Mouse (Mus musculus) brown adipose tissue, adult 24 weeks (tissue): ENCODE results near the gene Scel. TPM values are rescaled to one million over a fixed set of nuclear protein-coding genes. Genes with fewer than 3 reads are reported as not detected.

ENCODE experiments used
- H3K27ac ChIP-seq: fragments of 200-500 bp; replicated peaks from 2 replicates; pipeline ENCODE4 v1.5.1; 2012; ENCODE audit warnings: low read depth, mild to moderate bottlenecking, low read length
- H3K4me1 ChIP-seq: fragments of 200-500 bp; 2 replicates; pipeline ENCODE4 v1.6.1; 2012; ENCODE audit warnings: low read length, mixed read lengths; ENCODE audit not compliant: control insufficient read depth, insufficient read depth, insufficient read length
- H3K4me3 ChIP-seq: fragments of 200-500 bp; 2 replicates; pipeline ENCODE4 v1.5.1; 2012; ENCODE audit warnings: low read depth, mild to moderate bottlenecking, low read length, moderate library complexity; ENCODE audit not compliant: insufficient read depth
- polyA plus RNA-seq: library from polyadenylated mRNA; stranded (reverse); fragments of >200 nt; gene quantifications from 2 replicates; pipeline ENCODE4 v1.2.4, GENCODE M21; 2012; ENCODE audit not compliant: missing spikeins, insufficient read depth, insufficient read length

Gene Scel
- polyA plus RNA-seq, 1 experiment, result not detected

DNA sequence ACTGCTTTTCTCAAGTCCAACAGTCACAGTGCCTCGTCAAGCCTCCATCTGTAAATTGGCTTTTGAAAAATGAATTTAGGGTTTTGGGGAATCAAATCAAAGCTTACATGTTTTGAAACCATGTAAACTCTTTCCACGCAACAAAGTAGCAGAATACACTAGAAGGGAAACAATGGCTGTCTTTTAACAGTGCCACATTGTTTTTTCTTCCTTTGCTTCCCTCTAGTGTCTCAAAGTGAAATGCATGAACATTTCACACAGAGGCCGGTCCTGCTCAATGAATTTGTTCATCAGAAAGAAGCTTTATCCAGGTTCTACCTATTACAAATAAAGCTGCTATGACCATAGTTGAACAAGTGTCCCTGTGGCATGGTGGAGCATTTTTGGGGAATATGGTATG, 24.5 kb upstream of the Scel start:
- Histone ChIP-seq H3K4me3 (no peak overlapping the region), H3K4me1 (no peaks in the 10 kb centered on the region), H3K27ac (no peak overlapping the region)

DNA sequence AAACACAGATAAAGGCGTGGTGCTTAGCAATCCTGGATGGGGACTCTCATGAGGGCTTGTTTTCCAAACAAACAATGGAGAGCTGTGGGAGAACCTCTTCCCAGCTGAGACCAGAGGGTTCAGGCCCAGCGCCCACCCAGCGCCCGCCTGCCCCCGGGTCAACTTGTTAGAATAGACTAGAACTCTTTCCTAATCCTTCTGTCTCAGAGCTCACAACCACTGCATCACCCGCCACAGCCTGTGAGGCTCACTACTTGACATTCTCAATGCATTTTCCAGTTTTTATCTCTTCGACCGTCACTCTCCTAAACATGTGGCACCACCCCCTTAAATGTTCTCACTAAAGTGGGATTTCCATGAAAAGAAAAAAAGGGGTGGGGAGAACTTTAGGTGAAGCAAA, 14.9 kb upstream of the Scel start:
- Histone ChIP-seq H3K27ac (no peak overlapping the region), H3K4me3 (no peak overlapping the region), H3K4me1 (no peaks in the 10 kb centered on the region)

DNA sequence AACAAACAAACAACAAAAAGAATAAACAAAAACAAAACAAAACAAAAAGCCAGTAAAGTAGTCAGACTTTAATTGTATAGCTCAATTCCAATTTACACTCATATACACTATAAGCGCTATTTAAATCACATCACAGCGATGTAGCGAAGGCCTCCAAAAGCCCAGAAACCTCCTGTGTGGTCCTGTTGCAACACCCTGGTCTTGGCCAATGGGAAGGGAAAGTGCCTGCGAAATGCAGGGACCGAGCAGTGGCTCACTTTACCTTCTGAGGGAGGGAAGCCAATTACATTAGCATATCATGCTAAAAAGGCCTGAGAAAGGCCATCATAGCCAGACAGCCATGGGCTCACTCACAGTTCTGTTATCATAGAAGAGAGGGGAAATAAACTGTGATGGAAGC, 14.5 kb upstream of the Scel start:
- H3K4me3 ChIP-seq, result no peak overlapping the region
- no peak overlapping the region for H3K27ac ChIP-seq
- H3K4me1 ChIP-seq, result no peaks in the 10 kb centered on the region

DNA sequence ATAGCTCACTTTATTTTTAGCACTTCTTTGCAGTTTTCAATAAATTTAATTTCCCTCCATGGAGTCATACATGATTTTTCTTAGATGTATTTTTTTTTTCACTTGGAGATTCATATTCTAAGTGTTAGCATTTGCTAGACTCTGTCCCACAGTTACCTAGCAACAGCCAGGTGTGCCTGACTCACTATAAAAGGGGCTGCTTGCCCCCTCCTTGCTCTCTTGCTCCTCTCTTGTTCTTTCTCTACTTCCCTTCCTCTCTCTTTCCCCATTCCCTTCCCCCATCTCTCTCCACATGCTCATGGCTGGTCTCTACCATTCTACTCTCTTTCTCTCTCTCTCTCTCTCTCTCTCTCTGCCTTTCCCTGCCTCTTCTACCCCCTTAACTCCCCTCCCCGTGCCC, 14.1 kb upstream of the Scel start:
- Histone ChIP-seq H3K27ac (no peak overlapping the region), H3K4me3 (no peak overlapping the region), H3K4me1 (no peaks in the 10 kb centered on the region)

DNA sequence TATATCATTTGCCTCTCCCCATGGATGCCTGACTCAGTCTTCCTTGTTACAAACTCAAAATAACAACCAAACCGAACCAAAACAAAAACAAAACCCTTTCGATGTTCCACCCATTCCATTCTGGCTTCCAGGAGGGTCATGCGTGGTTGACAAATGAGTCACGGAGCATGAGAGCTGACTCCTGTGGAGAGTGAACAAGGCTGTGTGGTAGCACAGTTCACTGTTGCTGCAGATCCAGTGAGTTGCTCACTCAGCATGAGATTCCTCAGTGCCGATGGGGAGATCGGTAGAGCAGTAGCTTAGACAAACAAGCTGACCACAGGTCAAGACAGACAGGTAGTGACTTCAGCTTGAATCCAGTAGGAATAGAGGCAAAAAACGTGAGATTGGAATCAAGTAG, 12.8 kb upstream of the Scel start:
- Histone ChIP-seq H3K4me3 (no peak overlapping the region), H3K4me1 (no peaks in the 10 kb centered on the region), H3K27ac (no peak overlapping the region)

DNA sequence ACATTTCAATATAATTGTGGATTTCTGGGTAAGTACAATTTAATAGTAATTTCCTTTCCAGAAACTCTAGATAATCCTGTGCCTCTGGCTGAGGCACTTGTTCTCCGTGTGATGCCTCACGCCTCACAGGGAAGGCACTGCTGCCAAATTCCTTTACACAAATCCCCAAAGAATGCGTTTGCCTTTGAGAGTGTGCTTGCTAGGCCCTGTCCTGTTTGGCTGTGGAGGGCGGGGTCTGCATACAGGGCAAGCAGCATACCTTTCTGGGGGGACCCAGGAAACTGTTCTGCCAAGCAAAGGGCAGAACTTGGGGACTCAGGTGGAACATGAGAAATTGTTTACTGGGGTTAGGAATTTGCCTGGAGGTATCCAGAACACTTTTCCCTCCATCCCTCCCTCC, 12.2 kb upstream of the Scel start:
- Histone ChIP-seq H3K27ac (no peak overlapping the region), H3K4me3 (no peak overlapping the region), H3K4me1 (no peaks in the 10 kb centered on the region)

DNA sequence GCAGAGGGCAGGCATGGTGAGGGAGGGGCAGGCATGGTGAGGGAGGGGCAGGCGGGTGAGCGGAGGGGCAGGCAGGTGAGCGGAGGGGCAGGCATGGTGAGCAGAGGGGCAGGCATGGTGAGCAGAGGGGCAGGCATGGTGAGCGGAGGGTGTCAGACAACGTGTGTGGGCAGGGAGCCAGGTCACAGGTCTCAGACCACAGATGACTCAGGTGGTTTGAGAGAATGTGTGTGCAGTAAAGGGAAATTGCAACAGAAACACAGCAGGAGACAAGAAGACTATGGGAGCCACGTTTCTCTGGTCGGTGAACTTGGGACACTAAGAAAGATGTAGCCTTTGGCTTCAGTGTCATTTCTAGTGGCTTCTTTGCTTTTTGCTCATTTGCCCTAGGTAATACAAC, 8.6 kb upstream of the Scel start:
- no peak overlapping the region for H3K27ac ChIP-seq
- H3K4me3 ChIP-seq, result no peak overlapping the region
- H3K4me1 ChIP-seq, result no peaks in the 10 kb centered on the region

DNA sequence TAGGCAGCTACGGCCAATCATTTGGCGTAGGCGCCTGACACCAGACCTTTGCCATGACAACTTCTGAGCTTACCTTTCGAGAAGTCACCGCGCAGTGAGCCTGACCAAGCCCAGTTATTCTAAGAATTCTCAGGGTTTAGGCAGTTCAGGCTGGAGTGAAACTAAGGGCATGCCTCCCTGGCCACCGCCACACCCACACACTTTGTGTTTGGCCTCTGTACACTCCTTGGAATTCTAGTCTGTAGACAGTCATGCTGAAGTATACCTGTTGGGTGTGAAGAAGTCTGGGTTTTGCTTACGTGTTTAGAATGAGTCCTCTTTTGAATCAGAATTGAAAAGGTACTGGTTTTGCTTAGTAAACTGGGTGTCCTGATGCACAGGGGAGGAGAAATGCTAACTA, 3.6 kb upstream of the Scel start:
- Histone ChIP-seq H3K27ac (no peak overlapping the region), H3K4me3 (no peak overlapping the region), H3K4me1 (no peaks in the 10 kb centered on the region)

DNA sequence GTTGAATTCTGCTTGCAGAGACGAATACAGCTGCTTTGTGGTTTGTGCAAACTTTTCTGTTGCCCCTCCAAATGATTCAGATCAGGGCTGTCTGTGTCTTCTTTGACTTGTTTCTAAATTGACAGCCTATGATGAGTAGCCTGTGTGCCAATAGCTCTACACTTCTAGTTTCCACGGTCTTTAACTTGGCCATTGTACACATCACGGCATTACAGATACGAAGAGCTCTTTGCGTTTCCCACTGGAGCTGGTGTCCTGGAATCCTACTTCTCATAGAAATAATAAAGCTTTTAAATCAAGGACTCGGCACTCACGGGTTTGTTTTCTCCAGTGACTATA, 300 bp downstream of the Scel start:
- no peak overlapping the region for H3K4me3 ChIP-seq
- H3K27ac ChIP-seq, result no peak overlapping the region
- no peaks in the 10 kb centered on the region for H3K4me1 ChIP-seq

DNA sequence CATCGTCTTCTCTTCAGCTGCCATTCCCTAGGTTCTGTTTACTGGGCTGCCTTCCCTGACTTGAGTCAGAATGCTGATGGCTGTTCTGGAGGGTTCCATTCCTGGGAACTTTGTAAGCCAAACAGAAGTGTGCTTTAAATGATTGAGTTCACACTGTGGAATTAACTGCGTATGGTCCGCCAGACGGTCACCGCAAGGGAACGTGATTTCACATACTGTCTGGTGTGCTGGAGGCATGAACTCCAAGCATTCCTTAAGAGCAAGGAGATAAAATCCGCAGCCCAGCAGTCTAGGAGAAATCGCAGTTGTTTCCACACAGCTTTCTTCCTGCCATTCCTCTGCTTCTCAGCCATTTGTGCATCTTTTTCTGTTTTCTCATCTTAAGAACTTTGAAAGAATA, 2.3 kb downstream of the Scel start:
- Histone ChIP-seq H3K27ac (no peak overlapping the region), H3K4me1 (no peaks in the 10 kb centered on the region), H3K4me3 (no peak overlapping the region)

DNA sequence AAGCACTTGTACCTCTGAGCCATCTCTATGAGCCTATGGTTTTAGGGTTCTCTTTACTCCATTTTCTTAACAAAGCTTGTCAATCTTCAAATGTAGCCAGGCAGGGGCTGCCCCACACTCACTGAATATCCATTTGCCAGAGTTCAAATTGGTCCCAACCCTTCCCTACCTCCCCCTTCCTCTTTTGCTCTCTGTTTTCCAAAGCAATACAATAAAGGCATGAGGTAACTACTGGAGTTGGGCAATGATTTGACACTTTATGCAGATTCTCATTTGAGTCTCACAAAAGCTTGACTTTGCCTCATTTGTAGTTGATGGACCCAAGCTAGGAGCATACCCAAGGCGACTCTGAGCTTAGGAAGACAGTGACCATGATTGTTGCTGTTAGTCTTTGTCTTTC, 13.1 kb downstream of the Scel start:
- Histone ChIP-seq H3K4me3 (no peak overlapping the region), H3K27ac (no peak overlapping the region), H3K4me1 (no peaks in the 10 kb centered on the region)

DNA sequence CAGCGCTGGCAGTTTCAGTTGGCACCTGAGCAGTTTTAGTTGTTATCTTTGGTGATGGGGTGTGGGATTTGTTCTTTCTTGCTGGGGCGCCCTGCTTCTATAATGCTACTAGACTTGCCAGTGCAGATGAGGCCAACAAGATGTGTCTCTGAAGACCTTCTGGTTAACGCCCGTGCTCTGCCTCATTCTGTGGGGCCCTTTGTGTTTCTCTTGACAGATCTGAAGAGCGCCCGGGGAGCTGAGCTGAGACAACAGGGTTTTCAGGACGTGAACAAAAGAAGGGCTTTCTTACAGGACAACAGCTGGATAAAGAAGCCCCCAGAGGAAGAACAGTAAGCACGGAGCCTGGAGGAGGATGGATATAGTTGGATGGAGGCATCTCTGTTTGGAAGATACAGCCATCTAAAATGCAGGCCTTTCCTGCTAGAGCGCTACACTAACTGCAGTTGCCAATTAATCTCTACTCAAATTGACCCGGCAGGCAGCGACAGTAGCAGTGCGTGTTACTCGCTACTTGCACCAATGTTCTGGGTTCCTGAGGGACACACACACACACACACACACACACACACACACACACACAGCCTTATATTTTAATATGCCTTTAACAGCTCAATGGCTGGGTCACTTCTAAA, 16.7 kb downstream of the Scel start:
- Histone ChIP-seq H3K4me1 (no peaks in the 10 kb centered on the region), H3K27ac (no peak overlapping the region), H3K4me3 (no peak overlapping the region)

DNA sequence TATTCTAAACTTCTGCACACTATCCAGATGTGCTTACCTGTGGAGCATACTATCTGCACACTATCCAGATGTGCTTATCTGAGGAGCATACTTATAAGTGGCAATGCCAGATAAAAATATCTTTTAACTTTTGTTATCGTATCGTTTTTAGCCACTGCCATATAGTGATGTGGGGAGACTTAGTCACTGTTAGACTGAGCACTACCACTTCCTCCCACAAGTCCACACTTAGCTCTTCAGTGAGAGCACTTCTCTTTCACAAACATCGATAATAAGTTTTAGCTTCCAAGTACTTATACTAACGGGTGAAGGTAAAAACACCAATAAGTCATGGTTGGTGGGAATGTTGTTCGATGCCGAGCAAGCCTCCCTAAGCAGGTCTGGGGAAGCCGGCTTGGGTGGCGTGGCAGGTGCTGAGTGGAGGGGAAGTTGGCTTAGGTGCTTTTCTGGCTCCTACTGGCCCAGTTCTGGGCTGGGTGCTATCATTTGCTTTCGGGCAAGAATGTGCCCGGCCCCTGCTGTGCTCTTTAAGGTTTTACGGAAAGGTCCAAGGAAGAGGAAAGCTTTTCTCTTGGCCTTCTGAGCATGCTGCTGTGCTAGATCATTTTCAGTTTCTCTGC, 18.7 kb downstream of the Scel start:
- Histone ChIP-seq H3K27ac (no peak overlapping the region), H3K4me3 (no peak overlapping the region), H3K4me1 (no peaks in the 10 kb centered on the region)

DNA sequence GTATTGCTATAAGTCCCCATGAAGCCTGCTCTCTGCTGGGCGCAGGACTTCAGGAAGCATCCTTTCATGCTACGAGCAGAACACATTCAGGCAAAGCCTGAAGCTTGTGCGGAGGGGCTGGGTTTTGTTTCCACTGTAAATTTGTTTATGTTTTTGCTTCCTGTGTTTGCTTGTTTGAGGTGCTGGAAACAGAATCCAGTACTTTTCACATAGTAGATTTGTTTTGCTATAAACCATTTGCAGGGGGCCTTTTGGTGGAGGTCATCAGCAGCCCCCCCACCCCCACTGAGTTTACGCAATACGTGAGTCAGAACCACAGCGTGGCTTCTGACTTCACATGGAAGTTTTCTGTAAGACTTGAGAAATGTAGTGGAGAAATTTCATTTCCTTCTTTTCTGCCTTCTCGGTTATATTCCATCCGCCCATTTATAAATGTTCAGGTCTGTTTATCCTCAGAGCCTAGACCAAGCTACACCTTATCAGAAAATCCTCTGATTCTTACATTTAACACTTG, 22.4 kb downstream of the Scel start:
- H3K4me1 ChIP-seq, result no peaks in the 10 kb centered on the region
- no peak overlapping the region for H3K27ac ChIP-seq
- no peak overlapping the region for H3K4me3 ChIP-seq

DNA sequence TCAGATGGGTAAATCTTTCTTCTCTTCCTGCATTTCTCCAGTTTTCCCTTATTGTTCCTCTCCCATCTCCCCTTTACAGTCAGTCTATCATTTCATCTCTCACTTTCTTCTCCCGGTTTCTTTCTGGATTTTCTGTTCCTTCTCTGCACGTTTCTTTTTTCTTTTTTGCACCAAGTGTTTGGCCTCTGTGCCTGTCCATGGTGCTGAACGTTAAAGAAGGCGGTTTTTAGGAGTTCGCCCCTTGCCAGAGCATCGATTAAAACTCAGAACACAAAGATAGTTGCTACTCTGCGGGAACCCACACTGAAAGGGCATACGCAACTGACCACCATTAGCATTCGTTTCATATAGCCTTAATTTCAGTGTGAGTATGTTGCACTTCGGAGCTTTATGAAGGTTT, 23.2 kb downstream of the Scel start:
- Histone ChIP-seq H3K4me3 (no peak overlapping the region), H3K4me1 (no peaks in the 10 kb centered on the region), H3K27ac (no peak overlapping the region)

DNA sequence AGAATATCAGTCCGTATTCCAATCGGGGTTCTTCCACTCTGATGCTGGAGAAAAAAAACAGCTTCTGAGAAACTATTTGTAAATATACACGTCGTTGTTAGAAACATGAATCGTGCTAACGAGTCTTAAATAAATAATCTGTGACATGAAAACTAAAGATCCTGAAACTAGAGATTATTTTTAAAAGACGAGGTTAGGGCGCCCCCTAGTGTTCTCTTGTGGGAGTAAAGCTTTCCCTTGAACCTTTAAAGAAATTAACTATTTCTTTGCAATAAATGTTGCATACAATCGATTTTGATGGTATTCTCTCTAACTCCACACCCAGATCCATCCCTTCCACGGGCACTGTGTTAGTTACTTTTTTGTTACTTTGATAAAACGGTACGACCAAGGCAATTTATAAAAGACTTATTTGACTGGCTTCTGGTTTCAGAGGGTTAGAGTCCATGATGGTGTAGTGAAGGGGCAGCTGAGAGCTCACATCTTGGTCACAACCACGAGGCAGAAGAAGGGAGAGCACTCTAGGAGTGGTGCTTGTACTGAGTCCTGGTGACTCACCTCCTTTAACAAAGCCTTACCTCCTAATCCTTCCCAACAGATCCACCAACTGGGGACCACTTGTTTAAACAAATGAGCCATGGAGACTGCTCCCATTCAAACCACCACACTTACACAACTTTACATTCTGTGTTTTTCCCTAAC, 24.4 kb downstream of the Scel start:
- Histone ChIP-seq H3K4me1 (no peaks in the 10 kb centered on the region), H3K27ac (no peak overlapping the region), H3K4me3 (no peak overlapping the region)
